Mouse (Mus musculus) bone marrow macrophage, adult 2 months (primary cell): Measurements from ENCODE around the gene Leng9.

Source experiments
- CTCF ChIP-seq: IDR thresholded peaks from 2 replicates; pipeline ENCODE4 v1.5.1; 2012; ENCODE audit warnings: low read depth, mild to moderate bottlenecking, low read length, moderate library complexity
- POLR2A ChIP-seq: IDR thresholded peaks from 2 replicates; pipeline ENCODE4 v1.6.1; 2012; ENCODE audit warnings: mild to moderate bottlenecking, low read depth, low read length, borderline replicate concordance

- TF ChIP-seq CTCF: no peak
- TF ChIP-seq POLR2A: no peak
Observed at GRCm38 (mm10) chr7:4132581-4132980, 17.6 kb downstream of the Leng9 start.
